Mouse (Mus musculus) embryonic facial prominence, embryonic 14.5 days (tissue): ENCODE measurements around the gene Tmprss9. TPM values are rescaled to one million over a fixed set of nuclear protein-coding genes. Genes with fewer than 3 reads are reported as not detected.

Experiments
- ATAC-seq: fragments of 200-750 bp; cut with Nextera tagmentation; 2 replicates; pipeline ENCODE4 v1.8.0; 2017; ENCODE audit warnings: low read depth, moderate number of reproducible peaks, moderate TSS enrichment
- DNase-seq: peaks from one replicate; pipeline ENCODE4 v3.0.0-alpha.2; 2015; ENCODE audit warnings: low spot score
- H3K27ac ChIP-seq: fragments of 300-500 bp; sonication (generic); replicated peaks from 2 replicates; pipeline ENCODE4 v1.5.1; 2014; ENCODE audit warnings: low read depth, mild to moderate bottlenecking, low read length, moderate library complexity
- H3K27me3 ChIP-seq: fragments of 300-500 bp; sonication (generic); replicated peaks from 2 replicates; pipeline ENCODE4 v1.6.1; 2014; ENCODE audit warnings: low read length; ENCODE audit not compliant: control insufficient read depth, insufficient read depth
- H3K36me3 ChIP-seq: fragments of 300-500 bp; sonication (generic); 2 replicates; pipeline ENCODE4 v1.6.1; 2014; ENCODE audit warnings: low read length, mixed read lengths; ENCODE audit not compliant: control insufficient read depth, insufficient read depth
- H3K4me1 ChIP-seq: fragments of 300-500 bp; sonication (generic); 2 replicates; pipeline ENCODE4 v1.6.1; 2014; ENCODE audit warnings: antibody characterized with exemption, low read length; ENCODE audit not compliant: control insufficient read depth, insufficient read depth
- H3K4me2 ChIP-seq: fragments of 300-500 bp; sonication (generic); 2 replicates; pipeline ENCODE4 v1.6.1; 2014; ENCODE audit warnings: low read depth, mild to moderate bottlenecking, low read length, moderate library complexity, mixed read lengths
- H3K4me3 ChIP-seq: fragments of 300-500 bp; sonication (generic); 2 replicates; pipeline ENCODE4 v1.5.1; 2014; ENCODE audit warnings: low read depth, mild to moderate bottlenecking, low read length
- H3K9ac ChIP-seq: fragments of 300-500 bp; sonication (generic); 2 replicates; pipeline ENCODE4 v1.6.1; 2014; ENCODE audit warnings: low read depth, mild to moderate bottlenecking, low read length, moderate library complexity, mixed read lengths
- H3K9me3 ChIP-seq: fragments of 300-500 bp; sonication (generic); 2 replicates; pipeline ENCODE4 v1.6.1; 2016; ENCODE audit warnings: low read length; ENCODE audit not compliant: control insufficient read depth
- WGBS: fragments of 180-500 bp; shearing (Covaris S2); extraction: QIAGEN DNeasy Blood & Tissue Kit; methylation state at CpG from one replicate; pipeline ENCODE4 v1.1.7; 2014; 5-methylcytosine and 5-hydroxymethylcytosine counted together
- polyA plus RNA-seq: library from polyadenylated mRNA; unstranded; fragments of >200 nt; fragmentation: Nextera tagmentation; extraction: Ambion mirVana; gene quantifications from 2 replicates; pipeline ENCODE4 v1.2.1, GENCODE M21; 2014

The Tmprss9 gene
- polyA plus RNA-seq, 1 experiment from 2014 or later: 0.06 TPM

DNA sequence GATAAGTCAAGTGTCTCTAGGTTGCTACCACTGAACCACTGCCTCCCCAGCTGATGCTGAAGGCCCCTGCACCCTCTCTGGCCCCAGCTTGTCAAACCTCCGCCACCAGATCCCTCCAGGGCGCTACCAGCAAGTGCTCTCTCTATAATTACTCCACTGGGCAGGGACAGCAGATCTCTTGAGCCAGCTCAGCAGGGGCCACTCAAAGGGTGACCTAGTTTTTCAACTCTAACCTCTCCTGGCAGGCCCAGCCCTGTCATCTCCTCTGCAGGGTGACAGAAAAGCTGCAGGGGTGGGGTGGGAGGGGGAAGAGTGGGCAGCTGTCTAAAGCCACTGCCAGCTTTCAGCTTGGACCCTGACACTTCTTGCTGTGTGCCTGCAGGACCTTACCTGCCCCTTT lies 33.8 kb upstream of the Tmprss9 start:
- Histone ChIP-seq H3K27me3 (peaks cover 32% of the 10 kb centered on the region), H3K36me3 (no peaks in the 10 kb centered on the region), H3K4me1 (no peaks in the 10 kb centered on the region), H3K4me2 (no peak overlapping the region), H3K27ac (no peak overlapping the region), H3K9me3 (peaks cover 7% of the 10 kb centered on the region; the same call in 1 of the 2 replicates), H3K4me3 (no peak overlapping the region), H3K9ac (no peak overlapping the region)
- no peak for DNase-seq
- 0% methylated on average over 2 of the region's 2 CpGs for WGBS
- ATAC-seq: peak; percentile 45

- DNase-seq: no peak
- Histone ChIP-seq H3K9me3 (peaks cover 7% of the 10 kb centered on the region; the same call in 1 of the 2 replicates), H3K27ac (no peak overlapping the region), H3K4me3 (no peak overlapping the region), H3K4me2 (no peak overlapping the region), H3K9ac (no peak overlapping the region), H3K27me3 (peaks cover 38% of the 10 kb centered on the region), H3K4me1 (no peaks in the 10 kb centered on the region), H3K36me3 (no peaks in the 10 kb centered on the region)
- ATAC-seq: no peak
- 54% methylated on average over 2 of the region's 2 CpGs for WGBS
These were observed 33.2 kb upstream of the Tmprss9 start for GRCm38 (mm10) chr10:80838346-80838912.

- Histone ChIP-seq H3K9me3 (peaks cover 1% of the 10 kb centered on the region; the same call in 1 of the 2 replicates), H3K4me2 (no peak overlapping the region), H3K36me3 (no peaks in the 10 kb centered on the region), H3K4me3 (no peak overlapping the region), H3K27ac (no peak overlapping the region), H3K9ac (no peak overlapping the region), H3K4me1 (no peaks in the 10 kb centered on the region), H3K27me3 (peaks cover 44% of the 10 kb centered on the region)
- DNase-seq (no peak), ATAC-seq (no peak)
- WGBS: 68% methylated on average over 6 of the region's 6 CpGs
These were observed 31.8 kb upstream of the Tmprss9 start for GRCm38 (mm10) chr10:80839848-80840247.

GRCm38 (mm10) chr10:80841685-80842084 lies 30.0 kb upstream of the Tmprss9 start:
- H3K27me3 ChIP-seq: peaks cover 37% of the 10 kb centered on the region
- no peaks in the 10 kb centered on the region for H3K36me3 ChIP-seq
- no peak overlapping the region for H3K27ac ChIP-seq
- H3K4me3 ChIP-seq: no peak overlapping the region
- no peak overlapping the region for H3K9ac ChIP-seq
- H3K4me1 ChIP-seq: no peaks in the 10 kb centered on the region
- no peaks in the 10 kb centered on the region for H3K9me3 ChIP-seq
- DNase-seq: no peak
- 93% methylated on average over 2 of the region's 2 CpGs for WGBS
- no peak overlapping the region for H3K4me2 ChIP-seq
- ATAC-seq: no peak

DNA sequence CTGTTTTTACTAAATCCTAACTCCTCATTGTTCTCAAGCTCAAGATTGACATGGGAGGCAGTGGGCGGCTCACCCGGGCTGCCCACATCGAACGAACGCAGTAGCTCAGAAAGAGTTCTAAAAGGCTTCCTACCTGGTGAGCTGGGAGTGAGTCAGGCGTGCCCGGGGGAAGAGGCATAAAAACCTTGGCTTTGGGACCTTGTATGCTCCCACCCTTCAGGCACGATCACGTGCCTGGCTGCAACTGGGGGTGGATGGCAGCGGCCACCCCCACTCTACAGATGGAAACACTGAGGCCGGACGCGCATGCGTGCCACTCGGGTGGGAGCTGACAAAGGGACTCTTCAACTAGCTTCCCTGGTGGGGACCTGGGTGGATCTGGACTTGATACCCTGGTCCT lies 29.3 kb upstream of the Tmprss9 start:
- ATAC-seq: no peak
- DNase-seq: no peak
- Histone ChIP-seq H3K9ac (no peak overlapping the region), H3K36me3 (no peaks in the 10 kb centered on the region), H3K9me3 (no peaks in the 10 kb centered on the region), H3K4me1 (no peaks in the 10 kb centered on the region), H3K27ac (no peak overlapping the region), H3K4me2 (no peak overlapping the region), H3K4me3 (no peak overlapping the region), H3K27me3 (peaks cover 37% of the 10 kb centered on the region)
- 78% methylated on average over 15 of the region's 15 CpGs for WGBS

DNA sequence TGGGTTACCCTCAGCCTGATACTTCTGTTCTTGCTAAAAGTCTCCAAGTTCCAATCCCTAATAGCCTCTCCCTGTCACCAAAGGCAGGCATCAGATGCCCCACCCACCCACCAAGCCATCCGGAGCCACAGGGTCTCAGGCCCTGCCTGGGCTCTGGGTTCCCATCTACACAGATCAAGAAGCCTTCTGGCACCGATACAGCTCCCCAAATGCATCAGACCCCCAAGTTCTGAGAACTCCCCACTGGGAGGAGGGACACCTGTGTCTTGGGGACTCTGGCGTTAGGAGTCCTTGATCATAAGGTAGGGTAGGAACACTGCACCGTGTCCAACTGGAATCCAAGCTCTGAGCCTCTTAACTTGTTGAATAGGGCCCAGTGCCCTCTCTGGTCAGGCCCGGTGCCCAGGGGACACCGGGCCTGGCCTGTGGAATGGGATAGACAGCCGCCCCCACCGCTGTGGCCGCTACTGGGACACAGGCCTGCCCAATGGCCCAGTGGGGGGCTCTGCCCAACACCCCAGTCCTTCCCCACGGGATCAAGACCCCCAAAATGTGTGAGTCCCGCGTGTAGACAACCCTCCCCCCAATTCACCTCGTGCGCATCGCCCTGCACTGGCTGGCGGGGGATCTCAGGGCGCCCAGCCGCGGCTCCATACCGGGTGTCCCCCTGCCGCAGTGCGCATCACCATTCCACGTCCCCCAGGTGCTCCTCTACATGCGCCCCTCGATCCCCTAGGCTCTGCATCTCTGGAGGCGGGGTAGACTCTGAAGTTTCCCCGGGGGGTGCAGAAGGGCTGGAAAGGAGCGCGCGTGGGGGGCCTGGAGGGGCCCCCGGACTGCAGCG lies 28.3 kb upstream of the Tmprss9 start:
- peaks cover 37% of the 10 kb centered on the region for H3K27me3 ChIP-seq

GRCm38 (mm10) chr10:80843931-80844547 lies 27.6 kb upstream of the Tmprss9 start, which contains the start of gene Lingo3:
Gene Lingo3, minus strand, starts transcription at chr10:80844039.
- Histone ChIP-seq H3K27ac (no peak within 1 kb of the TSS), H3K9ac (peak within 1 kb of the TSS; percentile 68), H3K36me3 (no peaks in the 10 kb centered on the region), H3K27me3 (peaks cover 37% of the 10 kb centered on the region), H3K4me2 (peak within 1 kb of the TSS; percentile 96), H3K9me3 (no peaks in the 10 kb centered on the region), H3K4me3 (peak within 1 kb of the TSS; percentile 53), H3K4me1 (no peaks in the 10 kb centered on the region)
- WGBS: 5% methylated on average over 24 of the region's 51 CpGs
- peak; percentile 30 for DNase-seq
- 0 out of 2 replicates have a peak, but pooled peaks have one; percentile 33 for ATAC-seq

More for the DNA sequence above, 28.3 kb upstream of the Tmprss9 start:
- ATAC-seq (no peak), DNase-seq (no peak)
- Histone ChIP-seq H3K27ac (no peak overlapping the region), H3K36me3 (no peaks in the 10 kb centered on the region), H3K9ac (peak overlapping the region; percentile 68), H3K4me3 (peak overlapping the region; percentile 53), H3K4me1 (no peaks in the 10 kb centered on the region), H3K4me2 (peak overlapping the region; percentile 96), H3K9me3 (no peaks in the 10 kb centered on the region)
- WGBS: 23% methylated on average over 14 of the region's 32 CpGs

- Histone ChIP-seq H3K36me3 (no peaks in the 10 kb centered on the region), H3K27me3 (peaks cover 37% of the 10 kb centered on the region), H3K4me1 (no peaks in the 10 kb centered on the region), H3K4me2 (no peak overlapping the region), H3K9me3 (no peaks in the 10 kb centered on the region), H3K9ac (no peak overlapping the region), H3K27ac (no peak overlapping the region), H3K4me3 (no peak overlapping the region)
- DNase-seq: no peak
- 67% methylated on average over 8 of the region's 8 CpGs for WGBS
- ATAC-seq: no peak
These were observed 26.5 kb upstream of the Tmprss9 start for GRCm38 (mm10) chr10:80845055-80845693.
